Comparison of ENCODE assay signal across 9 mouse cellular contexts in the genomic region with DNA sequence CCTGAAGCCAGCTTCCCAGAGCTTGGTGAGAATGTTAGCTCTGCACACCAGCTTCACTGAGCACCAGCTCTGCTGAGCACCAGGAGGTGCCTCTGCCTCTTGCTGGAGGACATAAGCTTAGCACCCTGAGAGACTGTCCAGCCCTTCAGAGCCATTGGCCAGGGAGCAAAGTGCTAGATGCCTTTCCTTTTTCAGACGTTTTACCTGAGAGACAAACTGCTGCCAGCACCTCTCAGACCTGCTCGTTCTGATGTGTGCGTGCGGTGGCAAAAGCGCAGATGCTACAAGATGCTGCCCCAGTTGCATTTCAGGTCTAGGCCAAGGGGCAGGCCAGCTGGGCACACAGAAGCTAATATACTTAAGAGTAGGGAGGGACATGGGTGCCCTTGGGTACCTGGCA. TPM values are rescaled to one million over a fixed set of nuclear protein-coding genes. Genes with fewer than 3 reads are reported as not detected.
DNase-seq lines count a peak whose midpoint lies in the region; ATAC-seq and TF ChIP-seq lines count a peak whose summit lies in the region.
"Had no signal": no experiment of that assay in that cellular context is flagged by ENCODE, and none has a peak within 500 bp of the region (broad histone marks: within the 10 kb centered on the region; RNA-seq: fewer than 3 reads in every experiment).

No protein-coding gene starts in this region.

- WGBS in intestine, embryonic 14.5 days = 78% methylated on average over 5 of the region's 5 CpGs
- WGBS in intestine, postnatal 0 days = 80% methylated on average over 5 of the region's 5 CpGs
- WGBS in intestine, embryonic 15.5 days = 80% methylated on average over 5 of the region's 5 CpGs

- peaks cover 15% of the 10 kb centered on the region for H3K4me1 ChIP-seq in intestine, embryonic 14.5 days (replicated peaks; ENCODE audit: control insufficient read depth, insufficient read depth, low read length)
- peaks cover 4% of the 10 kb centered on the region for H3K4me1 ChIP-seq in intestine, postnatal 0 days (replicated peaks; ENCODE audit: control insufficient read depth, insufficient read depth, low read length)
- peaks cover 23% of the 10 kb centered on the region for H3K4me1 ChIP-seq in bone marrow macrophage, adult 2 months (ENCODE audit: control insufficient read depth, insufficient read depth, low read length)
- peaks cover 15% of the 10 kb centered on the region for H3K4me1 ChIP-seq in intestine, embryonic 15.5 days (replicated peaks)

- TF ChIP-seq CTCF in intestine, postnatal 0 days (IDR thresholded peaks at IDR 0.05; ENCODE audit: low read depth) = no peak
- TF ChIP-seq CTCF in bone marrow macrophage, adult 2 months (IDR thresholded peaks at IDR 0.05; ENCODE audit: low read depth, low read length) = no peak

- no peaks in the 10 kb centered on the region for H3K27me3 ChIP-seq in intestine, embryonic 14.5 days (replicated peaks; ENCODE audit: control insufficient read depth, insufficient read depth, low read length)
- H3K27me3 ChIP-seq in intestine, postnatal 0 days (replicated peaks; ENCODE audit: control insufficient read depth, insufficient read depth, low read length) = no peaks in the 10 kb centered on the region
- no peaks in the 10 kb centered on the region for H3K27me3 ChIP-seq in intestine, embryonic 15.5 days (replicated peaks)

- no peak for ATAC-seq in intestine, embryonic 14.5 days (replicated peaks; ENCODE audit: low FRiP score, low TSS enrichment, low read depth)
- ATAC-seq in intestine, postnatal 0 days = no peak
- no peak for ATAC-seq in intestine, embryonic 15.5 days

- no peak overlapping the region for H3K4me3 ChIP-seq in intestine, embryonic 14.5 days (ENCODE audit: low read depth, low read length)
- H3K4me3 ChIP-seq in intestine, postnatal 0 days (ENCODE audit: low read depth, low read length) = no peak overlapping the region
- no peak overlapping the region for H3K4me3 ChIP-seq in bone marrow macrophage, adult 2 months (ENCODE audit: insufficient read depth, low read length)
- no peak overlapping the region for H3K4me3 ChIP-seq in intestine, embryonic 15.5 days (replicated peaks)

- peak overlapping the region; percentile 58; the same call in 1 of the 2 replicates for H3K27ac ChIP-seq in intestine, embryonic 14.5 days (ENCODE audit: low read depth)
- no peak overlapping the region; the same call in 1 of the 2 replicates for H3K27ac ChIP-seq in intestine, postnatal 0 days (ENCODE audit: low read depth, low read length)
- 0 out of 2 replicates have a peak overlapping the region, but pooled peaks have one; percentile 78 for H3K27ac ChIP-seq in bone marrow macrophage, adult 2 months (ENCODE audit: insufficient read depth, low read depth, low read length)
- peak overlapping the region; percentile 63 for H3K27ac ChIP-seq in intestine, embryonic 15.5 days

- TF ChIP-seq POLR2A in bone marrow macrophage, adult 2 months (IDR thresholded peaks at IDR 0.05; ENCODE audit: borderline replicate concordance, low read depth, low read length) = no peak

- no peak overlapping the region for H3K4me2 ChIP-seq in intestine, embryonic 14.5 days (ENCODE audit: low read length)
- no peak overlapping the region for H3K4me2 ChIP-seq in intestine, postnatal 0 days (replicated peaks; ENCODE audit: low read depth)
- H3K4me2 ChIP-seq in intestine, embryonic 15.5 days (replicated peaks) = no peak overlapping the region

- H3K36me3 ChIP-seq in intestine, embryonic 14.5 days (ENCODE audit: control insufficient read depth, insufficient read depth, low read length) = peaks cover 42% of the 10 kb centered on the region
- peaks cover 47% of the 10 kb centered on the region for H3K36me3 ChIP-seq in intestine, postnatal 0 days (ENCODE audit: control insufficient read depth, insufficient read depth)
- peaks cover 24% of the 10 kb centered on the region for H3K36me3 ChIP-seq in intestine, embryonic 15.5 days

- no peak overlapping the region for H3K9ac ChIP-seq in intestine, embryonic 14.5 days (ENCODE audit: low read length)
- H3K9ac ChIP-seq in intestine, postnatal 0 days (ENCODE audit: low read depth, low read length) = no peak overlapping the region
- no peak overlapping the region for H3K9ac ChIP-seq in intestine, embryonic 15.5 days

- H3K9me3 ChIP-seq in intestine, embryonic 14.5 days (ENCODE audit: control insufficient read depth, low read length) = no peaks in the 10 kb centered on the region
- no peaks in the 10 kb centered on the region for H3K9me3 ChIP-seq in intestine, postnatal 0 days (ENCODE audit: control insufficient read depth)
- no peaks in the 10 kb centered on the region for H3K9me3 ChIP-seq in intestine, embryonic 15.5 days

- DNase-seq in cerebellum, adult 9-10 months = peak; percentile 50
- no peak for DNase-seq in cerebellum, postnatal 10 days
- no peak for DNase-seq in intestine, embryonic 14.5 days (ENCODE audit: low spot score)
- no peak for DNase-seq in testis, postnatal 10 days (ENCODE audit: low spot score)
- no peak for DNase-seq in adrenal gland, adult 8-10 months
- DNase-seq: right cerebral cortex, postnatal 25 days had no signal

RNA-seq across cellular contexts. Expression of a gene that starts 16.8 kb away (rescaled TPM):
- 82.8 and 85.0 TPM in 2 replicates for polyA plus RNA-seq in intestine, embryonic 14.5 days (2014; fragmentation: Nextera tagmentation; extraction: Ambion mirVana)
- 62.2 and 64.8 TPM in 2 replicates for polyA plus RNA-seq in intestine, postnatal 0 days (2015; fragmentation: Nextera tagmentation; extraction: Ambion mirVana)
- polyA plus RNA-seq in bone marrow macrophage, adult 2 months (2012; ENCODE audit: insufficient read depth, insufficient read length, missing spikeins) = 115 and 117 TPM in 2 replicates
- 65.3 and 73.3 TPM in 2 replicates for polyA plus RNA-seq in intestine, embryonic 15.5 days (2015; fragmentation: Nextera tagmentation; extraction: Ambion mirVana)
- 100 to 1,000 TPM in 2 of 4 experiments, 10 to 100 TPM in 2; 74.5 to 110 (median 100) TPM for total RNA-seq in adrenal gland, adult 8-10 months (2022)

RNA-seq across cellular contexts. Expression of a gene that starts 17.1 kb away (rescaled TPM):
- 13.9 and 15.1 TPM in 2 replicates for polyA plus RNA-seq in intestine, embryonic 14.5 days (2014; fragmentation: Nextera tagmentation; extraction: Ambion mirVana)
- 11.5 and 13.5 TPM in 2 replicates for polyA plus RNA-seq in intestine, postnatal 0 days (2015; fragmentation: Nextera tagmentation; extraction: Ambion mirVana)
- 11.9 and 14.2 TPM in 2 replicates for polyA plus RNA-seq in bone marrow macrophage, adult 2 months (2012; ENCODE audit: insufficient read depth, insufficient read length, missing spikeins)
- polyA plus RNA-seq in intestine, embryonic 15.5 days (2015; fragmentation: Nextera tagmentation; extraction: Ambion mirVana) = 12.7 and 13.8 TPM in 2 replicates
- total RNA-seq in adrenal gland, adult 8-10 months (2022) = 10 to 100 TPM; 34.8 to 49.8 (median 38.9) TPM

RNA-seq across cellular contexts. Expression of a gene that starts 54.1 kb away (rescaled TPM):
- 21.0 and 23.2 TPM in 2 replicates for polyA plus RNA-seq in intestine, embryonic 14.5 days (2014; fragmentation: Nextera tagmentation; extraction: Ambion mirVana)
- polyA plus RNA-seq in intestine, postnatal 0 days (2015; fragmentation: Nextera tagmentation; extraction: Ambion mirVana) = 14.9 and 15.7 TPM in 2 replicates
- 23.4 and 27.4 TPM in 2 replicates for polyA plus RNA-seq in bone marrow macrophage, adult 2 months (2012; ENCODE audit: insufficient read depth, insufficient read length, missing spikeins)
- polyA plus RNA-seq in intestine, embryonic 15.5 days (2015; fragmentation: Nextera tagmentation; extraction: Ambion mirVana) = 19.9 and 21.7 TPM in 2 replicates
- 10 to 100 TPM; 39.8 to 87.3 (median 53.6) TPM for total RNA-seq in adrenal gland, adult 8-10 months (2022)
